ENCODE assay signal across 12 mouse cellular contexts in the genomic region with DNA sequence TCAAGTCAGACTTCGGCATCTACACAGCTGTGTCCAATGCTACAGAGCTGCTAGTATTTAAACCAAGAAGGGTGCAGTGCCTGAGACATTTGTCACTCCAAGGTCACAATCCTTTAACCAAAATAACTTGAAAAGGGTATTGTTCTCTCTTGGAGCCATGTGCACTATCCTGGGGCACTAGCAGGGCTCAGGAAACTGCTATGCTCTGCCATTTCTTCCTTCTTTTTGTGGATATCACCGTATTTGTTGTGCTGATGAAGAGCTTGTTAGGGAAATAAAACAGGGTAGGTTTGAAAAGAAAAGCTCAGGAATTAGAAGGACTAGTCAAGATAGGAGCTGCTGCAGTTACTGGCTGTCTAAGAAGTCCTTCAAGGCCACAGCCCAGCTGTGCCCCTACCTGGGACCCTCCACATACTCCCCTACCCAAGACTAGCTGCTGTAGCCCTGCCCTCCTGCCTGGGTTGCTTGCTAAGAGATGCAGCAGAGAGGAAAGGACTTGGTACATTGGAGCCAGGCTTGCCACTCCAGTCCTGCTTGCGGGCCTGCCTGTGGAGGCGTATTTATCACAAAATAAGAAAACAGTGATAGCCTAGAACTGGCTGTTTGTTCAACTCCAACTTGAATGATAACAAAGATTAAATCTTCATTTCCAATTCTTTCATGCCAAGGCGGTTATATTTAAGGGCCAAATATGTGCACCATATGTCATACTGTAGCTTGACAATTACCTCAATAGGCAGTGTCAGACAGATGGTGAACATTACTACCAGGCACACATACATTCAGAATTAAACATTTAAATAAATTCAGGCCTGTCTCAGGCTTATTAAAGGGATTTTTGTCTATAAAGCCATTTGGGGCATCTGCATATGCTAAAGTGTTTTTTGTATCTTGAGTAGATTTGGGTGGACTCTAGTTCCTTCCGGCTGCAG.
DNase-seq lines count a peak whose midpoint lies in the region; ATAC-seq lines count a peak whose summit lies in the region.
"Had no signal": no experiment of that assay in that cellular context is flagged by ENCODE, and none has a peak within 500 bp of the region (broad histone marks: within the 10 kb centered on the region; RNA-seq: fewer than 3 reads in every experiment).

No protein-coding gene starts in this region.

- peak overlapping the region; percentile 88 for H3K27ac ChIP-seq in forebrain, embryonic 13.5 days
- no peak overlapping the region for H3K27ac ChIP-seq in forebrain, embryonic 10.5 days
- peak overlapping the region; percentile 45 for H3K27ac ChIP-seq in hindbrain, embryonic 10.5 days
- H3K27ac ChIP-seq in hindbrain, embryonic 12.5 days: no peak overlapping the region
- peak overlapping the region; percentile 69 for H3K27ac ChIP-seq in embryonic facial prominence, embryonic 13.5 days

- H3K36me3 ChIP-seq in forebrain, embryonic 13.5 days (ENCODE audit: poor library complexity, severe bottlenecking): no peaks in the 10 kb centered on the region
- no peaks in the 10 kb centered on the region for H3K36me3 ChIP-seq in forebrain, embryonic 10.5 days (replicated peaks)
- no peaks in the 10 kb centered on the region for H3K36me3 ChIP-seq in hindbrain, embryonic 10.5 days
- no peaks in the 10 kb centered on the region for H3K36me3 ChIP-seq in hindbrain, embryonic 12.5 days
- no peaks in the 10 kb centered on the region for H3K36me3 ChIP-seq in embryonic facial prominence, embryonic 13.5 days

- H3K9me3 ChIP-seq in forebrain, embryonic 13.5 days (replicated peaks): no peaks in the 10 kb centered on the region
- H3K9me3 ChIP-seq in forebrain, embryonic 10.5 days: no peaks in the 10 kb centered on the region
- H3K9me3 ChIP-seq in hindbrain, embryonic 10.5 days: no peaks in the 10 kb centered on the region
- no peaks in the 10 kb centered on the region for H3K9me3 ChIP-seq in hindbrain, embryonic 12.5 days (replicated peaks)
- no peaks in the 10 kb centered on the region for H3K9me3 ChIP-seq in embryonic facial prominence, embryonic 13.5 days

- no peak overlapping the region for H3K9ac ChIP-seq in forebrain, embryonic 13.5 days
- no peak overlapping the region for H3K9ac ChIP-seq in hindbrain, embryonic 12.5 days
- H3K9ac ChIP-seq in embryonic facial prominence, embryonic 13.5 days: no peak overlapping the region

- no peak overlapping the region for H3K4me3 ChIP-seq in forebrain, embryonic 13.5 days
- no peak overlapping the region for H3K4me3 ChIP-seq in forebrain, embryonic 10.5 days
- H3K4me3 ChIP-seq in hindbrain, embryonic 10.5 days: no peak overlapping the region
- H3K4me3 ChIP-seq in hindbrain, embryonic 12.5 days: no peak overlapping the region
- no peak overlapping the region for H3K4me3 ChIP-seq in embryonic facial prominence, embryonic 13.5 days

- H3K4me1 ChIP-seq in forebrain, embryonic 13.5 days: peaks cover 22% of the 10 kb centered on the region
- H3K4me1 ChIP-seq in forebrain, embryonic 10.5 days: peaks cover 10% of the 10 kb centered on the region
- 0 out of 2 replicates have a peak, but pooled peaks cover 6% of the 10 kb centered on the region for H3K4me1 ChIP-seq in hindbrain, embryonic 10.5 days (replicated peaks)
- H3K4me1 ChIP-seq in hindbrain, embryonic 12.5 days: peaks cover 6% of the 10 kb centered on the region; the same call in 1 of the 2 replicates
- peaks cover 23% of the 10 kb centered on the region for H3K4me1 ChIP-seq in embryonic facial prominence, embryonic 13.5 days

- no peak overlapping the region for H3K4me2 ChIP-seq in forebrain, embryonic 13.5 days
- H3K4me2 ChIP-seq in hindbrain, embryonic 12.5 days (replicated peaks): no peak overlapping the region
- peak overlapping the region; percentile 28; the same call in 1 of the 2 replicates for H3K4me2 ChIP-seq in embryonic facial prominence, embryonic 13.5 days

- ATAC-seq in forebrain, embryonic 13.5 days: peak; percentile 78
- ATAC-seq in hindbrain, embryonic 12.5 days (ENCODE audit: low FRiP score): no peak
- ATAC-seq in embryonic facial prominence, embryonic 13.5 days (ENCODE audit: insufficient number of reproducible peaks, insufficient read depth, low FRiP score, low TSS enrichment, low read depth): no peak
- ATAC-seq: Patski had no signal

- no peaks in the 10 kb centered on the region for H3K27me3 ChIP-seq in forebrain, embryonic 13.5 days
- no peaks in the 10 kb centered on the region for H3K27me3 ChIP-seq in forebrain, embryonic 10.5 days (ENCODE audit: poor library complexity, severe bottlenecking)
- no peaks in the 10 kb centered on the region for H3K27me3 ChIP-seq in hindbrain, embryonic 10.5 days (ENCODE audit: insufficient read depth, poor library complexity, severe bottlenecking)
- H3K27me3 ChIP-seq in hindbrain, embryonic 12.5 days: no peaks in the 10 kb centered on the region
- no peaks in the 10 kb centered on the region for H3K27me3 ChIP-seq in embryonic facial prominence, embryonic 13.5 days
- H3K27me3 ChIP-seq: Patski had no signal

- DNase-seq in forebrain, embryonic 10.5 days (ENCODE audit: extremely low spot score, low spot score): no peak
- no peak for DNase-seq in hindbrain, embryonic 10.5 days (ENCODE audit: low spot score)
- peak; percentile 67 for DNase-seq in ES-CJ7 (ENCODE audit: low read depth, low spot score)
- DNase-seq in thymus, postnatal 4 days: no peak
- DNase-seq in spleen, postnatal 10 days (ENCODE audit: low spot score in 2 of 2): no peak
- DNase-seq: kidney, postnatal 10 days; layer of hippocampus, adult 9-11 months; lung, adult 2 months had no signal

- 71% methylated on average over 6 of the region's 6 CpGs for WGBS in forebrain, embryonic 13.5 days
- WGBS in forebrain, embryonic 10.5 days: 84% methylated on average over 6 of the region's 6 CpGs
- WGBS in hindbrain, embryonic 10.5 days: 86% methylated on average over 6 of the region's 6 CpGs
- 81% methylated on average over 6 of the region's 6 CpGs for whole genome bisulfite sequencing in hindbrain, embryonic 12.5 days
- 56% methylated on average over 6 of the region's 6 CpGs for WGBS in embryonic facial prominence, embryonic 13.5 days

Comparison
In these comparisons a context has a peak if more than half of its experiments do, and no peak if none do; other contexts are left out.
1. H3K27ac ChIP-seq: peak in forebrain, embryonic 13.5 days (single experiment), hindbrain, embryonic 10.5 days (single experiment) and embryonic facial prominence, embryonic 13.5 days (single experiment); none in forebrain, embryonic 10.5 days (single experiment) and hindbrain, embryonic 12.5 days (single experiment).